Mouse (Mus musculus): ENCODE measurements around the gene Rbm20. TPM values are rescaled to one million over a fixed set of nuclear protein-coding genes. Genes with fewer than 3 reads are reported as not detected.

The Rbm20 gene
- polyA plus RNA-seq, 1 experiment from 2014 or later: 0.62 TPM

- Histone ChIP-seq H3K4me2 (ENCODE audit: low read length) (no peak overlapping the region), H3K4me1 (replicated peaks; ENCODE audit: control insufficient read depth, insufficient read depth, low read length) (no peaks in the 10 kb centered on the region), H3K4me3 (ENCODE audit: low read depth, low read length) (no peak overlapping the region), H3K9me3 (ENCODE audit: control insufficient read depth, low read length) (no peaks in the 10 kb centered on the region), H3K36me3 (ENCODE audit: control insufficient read depth, insufficient read depth, low read length) (peaks cover 87% of the 10 kb centered on the region), H3K9ac (ENCODE audit: low read length) (no peak overlapping the region), H3K27ac (ENCODE audit: low read depth) (no peak overlapping the region), H3K27me3 (replicated peaks; ENCODE audit: control insufficient read depth, insufficient read depth, low read length) (no peaks in the 10 kb centered on the region)
- ATAC-seq (replicated peaks; ENCODE audit: low FRiP score, low TSS enrichment, low read depth): no peak
- no peak for DNase-seq (ENCODE audit: low spot score)
- WGBS: 92% methylated on average over 4 of the region's 4 CpGs
Measured at GRCm38 (mm10) chr19:53914950-53915349, 237.8 kb downstream of the Rbm20 start.

Other genes starting within 250 kb of the Rbm20 start
- 5.8 and 7.3 TPM in 2 replicates for gene Dusp5, start 148.2 kb upstream of the Rbm20 start, polyA plus RNA-seq (2014; fragmentation: Nextera tagmentation; extraction: Ambion mirVana)
- gene Nutf2-ps1, start 88.2 kb upstream of the Rbm20 start, polyA plus RNA-seq (2014; fragmentation: Nextera tagmentation; extraction: Ambion mirVana): 356 and 368 TPM in 2 replicates
- 65.6 and 75.1 TPM in 2 replicates for gene Smc3, start 76.9 kb upstream of the Rbm20 start, polyA plus RNA-seq (2014; fragmentation: Nextera tagmentation; extraction: Ambion mirVana)
- 68.8 and 72.9 TPM in 2 replicates for gene Pdcd4, start 214.9 kb downstream of the Rbm20 start, polyA plus RNA-seq (2014; fragmentation: Nextera tagmentation; extraction: Ambion mirVana)